Mouse (Mus musculus) ES-Bruce4 (cell line): ENCODE measurements at regions not wholly inside any gene's neighbourhood (a gene's known extent, or its start where the extent isn't known, plus 50 kb on each side); places are given as distances from the start of the nearest gene placed in this dataset.

ENCODE experiments used
- CTCF ChIP-seq: IDR thresholded peaks from one replicate; pipeline ENCODE4 v1.8.1; 2011; ENCODE audit warnings: low read depth, low read length
- EP300 ChIP-seq: IDR thresholded peaks from 2 replicates; pipeline ENCODE4 v1.6.1; 2011; ENCODE audit warnings: low read depth, low read length; ENCODE audit not compliant: insufficient read depth
- POLR2A ChIP-seq: IDR thresholded peaks from one replicate; pipeline ENCODE4 v1.8.1; 2011; ENCODE audit warnings: low read length; ENCODE audit not compliant: insufficient read depth

GRCm38 (mm10) chr2:109487591-109487990 is 186.9 kb upstream of the Bdnf start:
- TF ChIP-seq CTCF (no peak), POLR2A (no peak), EP300 (no peak)
